Mouse (Mus musculus) MEL (cell line): ENCODE results near the gene Galnt5.

Source experiments
- CTCF ChIP-seq, 3 experiments: IDR thresholded peaks in 2 of 3; conservative IDR thresholded peaks in 1 of 3; 2 replicates each; pipeline ENCODE4 v1.5.1; 2011 to 2012; ENCODE audit warnings: low read length in 3 of 3, low read depth in 2 of 3, mild to moderate bottlenecking in 2 of 3, improper control_type of control experiment in 1 of 3, inconsistent platforms in 1 of 3, mixed read lengths in 1 of 3, moderate library complexity in 1 of 3; ENCODE audit not compliant: control insufficient read depth in 1 of 3, insufficient read depth in 1 of 3, poor library complexity in 1 of 3, severe bottlenecking in 1 of 3
- E2F4 ChIP-seq: IDR thresholded peaks from 2 replicates; pipeline ENCODE4 v1.6.1; 2011; ENCODE audit warnings: low read depth, low read length, improper control_type of control experiment, borderline replicate concordance
- ETS1 ChIP-seq: IDR thresholded peaks from 2 replicates; pipeline ENCODE4 v1.6.1; 2012; ENCODE audit warnings: low read depth, mild to moderate bottlenecking, inconsistent platforms, low read length, improper control_type of control experiment, moderate library complexity
- MXI1 ChIP-seq: IDR thresholded peaks from 2 replicates; pipeline ENCODE4 v1.6.1; 2011; ENCODE audit warnings: mild to moderate bottlenecking, low read depth, low read length, improper control_type of control experiment
- POLR2A ChIP-seq, 2 experiments: IDR thresholded peaks; 2 replicates each; pipeline ENCODE4 v1.6.1; 2011 to 2012; ENCODE audit warnings: low read length in 2 of 2, mild to moderate bottlenecking in 2 of 2, control low read depth in 1 of 2, improper control_type of control experiment in 1 of 2, low read depth in 1 of 2, moderate library complexity in 1 of 2; ENCODE audit not compliant: control insufficient read depth in 1 of 2, insufficient read depth in 1 of 2, poor library complexity in 1 of 2

- TF ChIP-seq ETS1 (no peak), CTCF (IDR thresholded peaks at IDR 0.05 in 2 of 3, conservative IDR thresholded peaks at IDR 0.05 in 1 of 3; ENCODE audit: control insufficient read depth in 1 of 3, insufficient read depth in 1 of 3, low read depth in 2 of 3, low read length in 3 of 3, poor library complexity in 1 of 3, severe bottlenecking in 1 of 3) (no peak), MXI1 (no peak), E2F4 (no peak), POLR2A (IDR thresholded peaks at IDR 0.05; ENCODE audit: control insufficient read depth in 1 of 2, insufficient read depth in 1 of 2, low read depth in 1 of 2, low read length in 2 of 2, poor library complexity in 1 of 2) (no peak)
Measured at GRCm38 (mm10) chr2:57991084-57991483, 6.6 kb upstream of the Galnt5 start.
